Mouse (Mus musculus) lung, adult 18-20 months (tissue): ENCODE data around the gene 4930426L09Rik.
"Not testable (repeated sequence)": the region's sequence is repeated elsewhere in the genome, so short reads cannot be mapped to it uniquely, and the experiment has no call there.

ENCODE experiments used
- DNase-seq, 2 experiments: peaks; one replicate each; pipeline ENCODE4 v3.0.0; 2022; ENCODE audit warnings: mixed read lengths in 2 of 2

4930426L09Rik gene

DNA sequence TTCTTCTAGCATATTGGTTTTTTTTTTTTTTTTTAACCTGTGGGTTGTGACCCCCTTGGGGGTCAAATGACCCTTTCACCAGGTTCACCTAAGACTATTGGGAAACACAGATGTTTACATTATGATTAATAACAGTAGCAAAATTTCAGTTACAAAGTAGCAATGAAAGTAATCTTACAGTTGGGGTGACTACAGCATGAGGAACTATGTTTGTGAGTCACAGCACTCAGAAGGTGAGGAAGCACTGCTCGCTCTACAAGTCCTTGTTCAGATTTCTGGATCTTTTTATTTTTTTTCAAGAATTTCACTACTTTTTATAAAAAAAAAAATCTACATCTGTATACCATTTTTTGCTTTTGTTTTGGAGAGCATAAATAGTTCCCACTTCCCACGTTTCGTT, 26.6 kb upstream of the 4930426L09Rik start:
- DNase-seq = no peak

DNA sequence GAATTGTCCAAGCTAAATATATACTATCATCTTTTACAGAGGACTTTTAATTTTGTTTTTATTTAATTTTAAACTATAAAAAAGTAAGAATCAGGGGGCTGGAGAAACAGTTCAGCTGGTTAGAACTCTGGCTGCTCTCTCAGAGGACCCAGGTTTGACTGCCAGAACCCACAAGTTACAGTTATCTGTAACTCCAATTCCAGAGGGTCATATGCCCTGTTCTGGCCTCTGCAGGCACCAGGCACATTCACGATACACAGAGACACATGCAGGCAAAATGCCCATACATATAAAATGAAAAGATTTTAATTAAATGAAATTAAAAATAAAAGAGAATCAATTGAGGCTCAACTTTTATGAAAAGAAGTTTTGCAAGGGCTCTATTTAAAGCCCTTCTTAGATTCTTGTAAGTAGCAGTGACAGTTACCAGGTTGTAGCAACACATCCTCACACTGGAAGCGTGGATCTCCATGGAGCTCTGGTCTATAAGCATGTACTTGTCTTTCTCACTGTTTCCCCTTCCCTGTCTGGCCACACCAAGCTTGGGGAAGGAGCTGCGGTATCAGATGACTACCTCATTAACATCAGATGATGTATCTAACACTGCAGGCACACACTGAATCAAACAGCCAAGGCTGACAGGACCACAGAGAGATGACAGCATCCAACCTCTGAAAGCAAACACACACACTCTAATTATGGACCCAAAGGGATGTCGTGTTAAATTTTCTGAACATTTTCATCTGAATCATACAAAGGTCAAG, 23.1 kb upstream of the 4930426L09Rik start:
- DNase-seq = no peak

DNA sequence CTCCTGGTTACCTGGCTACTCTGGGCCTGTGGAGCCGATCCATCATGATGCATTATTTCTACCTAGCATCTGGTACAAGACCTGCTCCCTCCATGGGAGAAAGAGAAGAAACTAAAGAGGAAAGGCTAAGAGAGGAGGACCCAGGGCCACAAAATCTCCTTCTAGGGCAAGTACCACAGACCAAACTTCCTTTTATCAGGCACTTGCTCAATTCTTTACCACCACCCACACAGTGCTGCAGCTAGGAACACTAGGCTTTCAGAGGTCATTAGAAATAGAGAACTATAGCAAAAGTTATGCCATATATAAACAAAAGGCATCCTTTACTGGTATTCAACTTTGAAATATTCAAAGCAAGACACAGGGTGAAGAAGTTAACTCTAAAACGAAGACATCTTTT, 22.0 kb upstream of the 4930426L09Rik start:
- DNase-seq = peak in 1 of 2 experiments; percentile 16

DNA sequence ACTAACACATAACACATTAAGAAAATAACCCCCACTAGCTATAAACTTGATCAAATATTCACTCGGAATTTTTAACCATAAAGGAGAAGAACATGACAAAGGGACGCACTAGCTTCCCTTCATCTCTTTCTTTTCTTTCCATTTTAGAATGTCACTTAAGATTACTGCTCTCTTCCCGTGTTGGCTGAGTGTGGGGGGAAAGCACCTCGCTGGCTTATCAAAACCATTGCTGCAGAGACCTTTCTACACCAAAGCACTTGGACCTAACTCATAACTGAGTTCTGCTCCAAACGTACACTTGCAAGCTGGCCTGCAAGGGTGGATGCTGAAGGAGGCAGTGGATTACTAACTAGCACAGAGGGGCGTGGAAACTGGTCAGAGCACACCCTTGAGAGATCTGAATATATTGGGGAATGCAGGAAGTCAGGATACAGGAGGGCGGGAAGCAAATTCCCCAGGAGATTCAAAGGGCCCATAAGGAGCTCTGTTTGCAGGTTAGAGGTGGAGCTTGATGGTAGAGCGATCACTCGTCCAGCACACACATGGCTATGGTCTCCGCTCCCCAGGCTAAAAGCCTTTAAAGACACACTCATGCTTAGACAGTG, 20.8 kb upstream of the 4930426L09Rik start:
- no peak for DNase-seq

DNA sequence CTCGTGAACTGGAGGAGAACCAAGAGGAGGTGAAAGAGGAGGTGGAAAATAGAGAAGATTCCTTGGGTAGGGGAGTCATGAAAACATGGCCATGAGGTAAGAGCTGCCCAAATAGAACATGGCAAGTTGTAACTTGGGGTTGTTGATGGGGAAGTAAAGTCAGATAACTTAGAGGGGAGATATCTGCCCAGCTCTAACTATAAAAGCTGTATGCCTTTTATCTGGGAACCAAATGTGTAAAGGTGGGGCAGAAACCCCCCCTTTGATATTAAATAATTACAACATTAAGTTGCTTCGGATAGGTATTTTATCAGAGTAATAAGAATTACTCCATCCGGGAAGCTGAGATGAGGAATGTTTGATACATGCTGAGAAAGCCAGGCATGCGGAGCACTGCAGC, 19.1 kb upstream of the 4930426L09Rik start:
- no peak for DNase-seq

DNA sequence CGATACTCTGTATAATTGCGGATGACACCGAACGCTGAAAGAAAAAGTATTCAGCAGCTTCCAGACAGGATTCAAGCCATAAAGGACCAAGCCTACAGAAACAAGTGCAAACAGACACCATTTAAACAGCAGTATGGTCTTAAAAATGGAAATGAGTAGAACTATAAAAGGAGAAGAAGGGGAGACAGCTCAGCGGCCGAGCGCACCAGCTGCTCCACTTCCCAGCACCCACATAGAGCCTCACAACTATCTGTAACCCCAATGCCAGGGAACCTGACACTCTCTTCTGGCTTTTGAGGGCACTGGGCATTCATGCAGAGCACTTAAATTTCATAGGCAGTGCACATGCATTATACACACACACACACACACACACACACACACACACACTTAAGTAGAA, 18.5 kb upstream of the 4930426L09Rik start:
- DNase-seq = no peak

DNA sequence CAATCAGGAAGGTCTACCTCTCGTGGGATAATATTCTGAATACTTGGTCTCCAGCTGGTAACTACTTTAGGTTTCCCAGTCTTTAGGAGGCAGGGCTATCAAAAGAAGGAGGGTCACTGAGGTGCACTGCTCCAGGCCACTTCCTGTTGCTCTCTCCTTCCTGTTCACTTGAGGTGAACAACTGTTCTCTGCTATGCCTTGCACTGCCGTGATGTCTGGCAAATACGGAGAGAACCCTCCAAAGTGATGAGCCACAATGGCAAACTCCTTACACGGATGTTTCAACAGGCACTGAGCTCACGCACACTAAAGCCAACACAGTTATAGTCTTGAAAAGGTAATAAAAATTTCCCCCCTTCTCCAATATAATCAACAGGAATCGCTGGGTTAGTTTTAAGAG, 15.6 kb upstream of the 4930426L09Rik start:
- DNase-seq = no peak

DNA sequence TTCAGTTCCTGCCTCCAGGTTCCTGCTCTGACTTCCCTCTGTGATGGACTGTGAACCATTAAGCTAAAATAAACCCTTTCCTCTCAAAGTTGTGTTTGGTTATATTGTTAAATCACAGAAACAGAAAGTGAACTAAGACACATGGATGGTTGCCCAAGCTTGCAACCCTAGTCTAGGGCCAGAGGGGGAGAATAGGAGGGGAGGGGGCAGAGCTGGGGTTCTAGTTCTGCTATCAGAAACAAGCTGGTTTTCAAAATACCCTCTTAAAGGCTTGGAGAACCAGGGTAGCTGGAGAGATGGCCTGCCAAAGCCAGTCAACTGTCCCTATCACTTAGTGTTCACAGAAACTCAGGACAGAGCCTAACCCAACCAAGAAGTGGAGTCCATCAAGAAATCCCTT, 14.6 kb upstream of the 4930426L09Rik start:
- DNase-seq = no peak

DNA sequence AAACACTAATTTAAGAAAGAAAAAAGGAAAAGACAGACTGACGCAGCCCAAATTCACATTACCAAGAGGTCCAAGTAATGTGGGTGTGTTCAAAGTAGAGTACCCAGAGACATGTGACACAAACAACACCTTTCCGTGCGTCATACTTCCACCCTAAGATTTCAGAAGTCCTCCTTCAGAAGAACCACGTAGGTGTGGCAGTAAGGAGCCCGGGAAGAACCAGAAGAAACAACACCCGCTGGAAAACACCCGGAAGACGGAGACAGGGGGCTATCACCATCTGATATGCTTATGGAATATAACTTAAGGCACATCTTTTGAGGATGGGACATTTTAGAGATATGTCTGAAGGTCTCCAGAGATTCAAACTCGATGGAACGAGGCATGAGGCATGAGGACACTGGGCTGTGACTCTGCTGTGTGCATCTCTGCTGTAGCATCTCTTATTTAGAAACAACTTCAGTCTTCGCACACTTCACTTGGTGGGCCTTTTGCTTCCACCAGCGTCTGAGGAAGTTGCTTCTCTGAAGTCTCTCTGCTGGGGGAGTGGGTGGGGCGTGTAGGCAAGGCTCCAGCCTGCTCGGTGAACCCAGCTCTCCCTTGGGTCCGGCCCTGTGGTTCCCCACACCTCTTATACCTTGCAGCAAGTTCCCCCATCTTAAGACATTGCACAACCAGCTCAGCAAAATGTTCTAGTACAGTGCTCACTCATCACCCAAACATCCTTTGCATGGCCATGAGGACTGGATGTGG, 13.9 kb upstream of the 4930426L09Rik start:
- DNase-seq = peak; percentile 69 to 74

DNA sequence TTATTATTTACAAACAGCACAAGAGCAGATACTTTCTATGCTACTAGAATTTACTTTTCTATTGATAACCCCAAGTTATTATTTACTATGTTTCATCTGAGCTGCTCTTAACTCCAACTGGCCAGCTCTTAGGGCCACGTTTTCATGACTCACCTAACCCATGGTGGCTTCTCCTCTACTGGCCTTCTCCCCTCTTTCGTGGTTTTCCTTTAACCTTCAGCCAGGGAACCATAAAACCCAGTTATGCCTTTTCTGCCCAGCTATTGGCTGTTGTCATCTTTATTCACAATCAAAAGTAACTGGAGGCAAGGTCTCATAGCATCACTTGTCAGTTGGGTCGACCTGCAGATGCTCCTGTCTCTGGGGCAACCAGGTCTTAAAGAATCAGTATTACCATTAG, 12.6 kb upstream of the 4930426L09Rik start:
- DNase-seq = no peak

DNA sequence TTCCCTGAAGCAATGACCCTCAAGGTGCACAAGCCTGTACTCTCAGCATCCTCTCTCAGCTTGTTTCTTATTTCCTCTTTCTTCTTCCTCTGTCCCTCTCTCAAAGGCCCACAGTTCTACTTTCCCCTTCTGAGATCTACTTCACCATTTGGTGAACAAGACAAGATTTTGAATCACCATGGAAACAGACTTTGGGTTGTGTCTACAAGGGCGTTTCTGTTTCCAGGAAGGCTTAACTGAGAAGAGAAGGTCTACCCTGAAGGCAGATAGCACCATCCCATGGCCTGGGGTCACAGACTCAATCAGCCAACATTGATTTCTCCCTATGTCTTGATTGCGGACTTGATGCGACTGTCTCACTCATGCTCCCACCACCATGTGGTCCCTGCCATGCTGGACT, 9.3 kb upstream of the 4930426L09Rik start:
- DNase-seq = no peak

DNA sequence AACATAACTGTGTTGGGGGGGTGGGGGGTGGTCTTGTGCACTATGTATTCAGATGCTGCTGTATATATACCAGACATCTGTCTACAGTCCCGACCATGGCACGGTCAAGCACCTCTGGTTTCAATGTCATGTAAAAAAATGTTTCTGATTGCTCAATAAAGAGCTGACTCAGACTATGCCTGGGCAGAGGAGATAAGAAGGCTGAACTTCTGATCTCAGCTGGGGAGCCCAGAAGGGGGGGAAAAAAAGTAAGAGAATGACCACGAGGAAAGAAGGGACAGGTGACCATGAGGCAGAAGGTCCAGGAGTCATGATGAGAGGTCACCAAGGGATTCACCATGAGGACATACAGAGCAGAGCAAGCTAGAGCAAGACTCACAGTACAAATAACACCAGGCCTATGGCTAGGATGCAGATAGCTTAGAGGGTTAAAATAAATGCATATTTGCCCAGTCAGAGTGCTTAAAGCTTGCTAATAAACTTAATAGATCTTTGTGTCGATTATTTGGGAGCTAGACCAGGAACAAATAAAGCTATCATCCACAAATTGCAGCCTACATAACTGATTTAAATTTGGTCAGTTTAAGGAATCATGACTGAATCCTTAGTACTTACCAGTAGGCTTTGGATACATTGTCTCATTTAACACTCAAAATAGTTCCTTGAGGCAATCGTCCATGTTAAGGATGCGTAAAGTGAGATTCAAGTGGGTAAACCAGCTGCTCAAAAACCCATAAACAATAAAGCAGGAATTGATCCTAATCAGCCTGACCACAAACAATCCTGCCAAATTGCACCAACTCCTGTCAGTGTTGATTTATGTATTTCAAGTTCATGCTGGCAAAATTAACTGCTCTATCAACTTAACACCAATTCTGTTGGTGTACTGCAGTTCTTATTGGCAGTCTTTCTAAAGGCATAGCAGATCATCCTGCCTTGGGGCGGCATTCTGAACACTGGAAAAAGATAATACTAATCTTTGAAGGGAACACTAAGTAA, 5.3 kb upstream of the 4930426L09Rik start:
- DNase-seq = no peak

DNA sequence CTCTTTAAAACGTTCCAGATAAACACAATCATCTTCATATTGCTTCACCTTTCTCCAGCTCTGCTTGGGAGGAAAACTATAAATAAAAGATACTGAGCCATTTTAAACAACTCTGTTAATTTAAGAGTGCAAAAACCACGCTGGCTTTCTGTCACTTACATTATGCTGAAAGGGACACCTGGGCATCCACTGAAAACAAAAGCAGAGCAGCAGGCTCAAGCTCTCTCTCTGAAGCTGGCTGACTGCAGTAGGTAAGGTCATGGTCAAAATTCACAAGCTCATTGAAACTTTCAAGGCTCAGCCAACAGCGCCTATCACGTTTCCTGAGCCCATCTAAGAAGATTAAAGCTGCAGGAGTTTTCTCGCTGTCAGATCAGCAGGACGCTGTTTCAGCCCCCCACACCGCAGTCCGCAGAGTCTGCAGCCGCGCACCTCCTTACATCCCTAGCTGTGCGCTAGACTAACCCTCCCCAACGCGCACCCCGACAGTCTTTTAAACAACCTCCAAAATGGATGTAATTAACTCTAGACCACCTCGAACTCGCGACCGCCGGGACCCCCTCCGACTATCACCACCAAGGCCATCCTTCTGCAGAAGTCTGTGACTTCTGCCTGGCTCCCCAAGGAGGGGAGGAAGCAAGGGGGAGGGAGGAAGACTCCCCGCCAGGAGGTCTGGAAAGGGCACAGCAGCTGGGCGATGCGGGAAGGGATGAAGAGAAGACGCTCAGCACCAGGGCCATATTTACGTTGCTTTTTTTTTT, 1.5 kb upstream of the 4930426L09Rik start:
- DNase-seq = peak; percentile 10 to 20

DNA sequence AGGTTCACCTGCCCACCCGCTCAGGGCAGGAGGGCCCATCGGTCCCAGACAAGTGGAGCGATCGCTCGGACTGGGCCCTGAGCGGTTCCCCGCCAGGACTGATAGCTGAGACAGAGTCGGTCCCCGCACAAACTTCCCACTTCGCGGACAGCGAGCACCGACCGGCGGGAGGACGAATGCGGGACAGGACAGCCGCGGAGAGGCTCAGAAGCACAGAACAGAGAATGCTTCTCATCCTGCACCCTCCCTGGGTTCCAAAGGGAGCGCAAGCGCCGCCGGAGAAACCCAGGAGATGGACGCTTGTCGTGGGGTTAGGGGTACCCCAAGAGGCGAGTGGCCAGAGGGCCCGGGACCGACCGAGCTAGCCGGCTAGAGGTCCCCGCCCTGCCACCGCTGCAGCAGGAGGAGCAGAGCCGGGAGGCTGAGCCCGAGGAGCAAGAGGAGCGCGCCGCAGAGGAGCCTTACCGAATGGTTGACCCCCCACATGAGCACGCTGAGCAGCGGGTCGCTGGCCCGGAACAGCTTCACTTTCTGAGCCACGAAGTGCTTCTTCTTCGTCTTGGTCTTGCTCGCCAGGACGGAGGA, 664 bp upstream of the 4930426L09Rik start:
- DNase-seq = no peak

DNA sequence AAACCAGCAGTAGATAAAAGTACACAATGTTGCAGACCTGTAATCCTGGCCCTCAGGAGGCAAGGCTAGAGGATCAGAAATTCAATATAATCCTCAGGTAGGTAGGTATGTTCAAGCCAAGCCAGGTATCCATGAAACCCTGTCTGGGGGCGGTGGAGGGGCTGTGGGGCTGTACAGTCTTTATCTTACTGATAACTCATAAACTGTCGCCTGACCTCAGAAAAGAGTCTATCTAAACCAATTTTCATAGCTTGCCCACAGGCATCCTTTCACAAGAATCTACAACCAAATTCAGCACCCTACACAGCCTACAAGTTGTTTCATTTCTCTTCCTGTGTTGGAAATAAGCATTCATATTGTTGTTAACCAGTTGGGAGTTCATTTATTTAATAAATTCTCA, 1.3 kb downstream of the 4930426L09Rik start:
- no peak for DNase-seq

DNA sequence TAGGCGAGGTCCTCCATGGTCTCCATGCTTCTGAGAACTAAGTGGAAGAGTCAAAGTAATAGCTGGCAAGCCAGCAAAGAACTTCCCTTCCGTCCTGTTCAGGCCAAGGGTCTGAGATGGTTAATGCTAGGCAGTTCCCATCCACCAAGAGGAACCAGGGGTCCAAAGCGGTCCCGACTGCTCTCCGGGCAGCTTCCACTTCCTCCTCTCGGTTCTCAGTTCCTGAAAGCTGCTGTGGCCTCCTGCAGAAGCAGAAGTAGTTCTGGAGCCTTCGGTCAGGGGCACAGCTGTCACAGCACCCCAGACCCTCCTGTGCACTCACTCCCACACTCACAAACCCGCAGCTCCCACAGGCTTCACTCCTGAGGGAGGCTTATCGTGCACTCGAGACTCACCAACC, 6.7 kb downstream of the 4930426L09Rik start:
- peak; percentile 55 to 63 for DNase-seq

DNA sequence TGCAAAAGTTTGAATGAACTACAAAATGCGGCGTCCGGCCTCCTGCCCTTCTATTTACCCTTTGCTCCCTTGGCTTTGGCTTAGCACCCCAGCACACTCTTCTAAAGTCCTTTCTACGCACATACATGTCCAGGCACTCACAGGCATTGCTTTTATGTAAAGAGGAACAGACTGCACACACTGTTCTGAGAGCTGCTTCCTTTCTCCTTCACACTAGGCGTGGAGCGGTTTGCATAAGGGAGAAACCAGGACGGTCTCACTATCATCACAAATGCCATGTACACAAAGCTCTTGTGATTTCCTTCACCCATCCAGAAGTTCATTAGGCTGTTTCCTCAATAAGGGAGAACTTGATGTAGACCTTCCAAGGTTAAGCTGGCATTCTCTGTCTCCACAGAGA, 8.0 kb downstream of the 4930426L09Rik start:
- no peak for DNase-seq

DNA sequence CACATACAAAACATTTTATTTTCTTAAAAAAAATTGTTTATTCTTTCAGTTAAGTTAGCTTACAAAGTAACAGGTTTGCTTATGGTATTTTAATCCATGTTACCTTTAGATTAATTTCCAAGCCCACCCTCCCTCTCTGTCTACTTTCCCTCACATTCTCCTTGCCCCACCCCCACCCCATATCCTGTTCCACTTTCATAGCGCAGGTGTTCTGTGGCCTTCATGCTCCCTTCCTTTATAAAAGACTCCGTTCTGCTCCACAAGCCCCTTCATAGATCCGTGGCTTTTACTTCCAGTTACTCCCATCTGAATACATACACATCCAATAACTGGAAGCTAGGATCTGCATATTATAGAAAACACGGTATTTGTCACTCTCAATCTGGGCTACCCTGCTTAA, 9.4 kb downstream of the 4930426L09Rik start:
- no peak for DNase-seq

DNA sequence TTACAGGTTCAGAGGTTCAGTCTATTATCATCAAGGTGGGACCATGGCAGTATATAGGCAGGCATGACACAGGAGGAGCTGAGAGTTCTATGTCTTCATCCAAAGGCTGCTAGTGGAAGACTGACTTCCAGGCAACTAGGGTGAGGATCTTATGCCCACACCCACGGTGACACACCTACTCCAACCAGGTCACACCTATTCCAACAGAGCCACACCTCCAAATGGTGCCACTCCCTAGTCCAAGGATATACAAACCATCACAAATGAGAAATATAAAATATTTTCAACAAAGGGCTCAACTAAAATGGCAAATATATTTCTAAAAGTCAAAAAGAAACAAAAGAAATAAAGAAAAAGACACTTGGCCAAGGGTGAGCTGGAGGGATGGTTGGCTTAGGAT, 12.4 kb downstream of the 4930426L09Rik start:
- not testable (repeated sequence) for DNase-seq

DNA sequence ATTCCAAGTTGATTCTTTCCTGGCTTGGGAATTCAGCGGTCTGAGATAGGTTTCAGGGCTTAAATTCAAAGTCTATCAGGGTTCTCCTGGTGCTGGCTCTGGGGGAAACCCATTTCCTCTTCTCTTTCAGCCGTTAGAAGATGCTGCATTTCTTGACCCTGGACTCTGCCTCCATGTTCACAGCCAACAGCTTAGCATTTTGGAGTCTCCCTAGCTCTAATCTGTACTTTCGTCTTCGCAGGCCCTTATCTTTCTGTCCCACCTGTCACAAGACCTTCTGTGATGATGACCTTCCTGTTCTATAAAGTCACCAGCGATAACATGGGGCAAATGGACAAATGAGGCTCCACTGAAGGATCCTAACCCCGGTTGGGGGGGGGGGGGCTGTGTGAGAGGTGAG, 13.3 kb downstream of the 4930426L09Rik start:
- no peak for DNase-seq

DNA sequence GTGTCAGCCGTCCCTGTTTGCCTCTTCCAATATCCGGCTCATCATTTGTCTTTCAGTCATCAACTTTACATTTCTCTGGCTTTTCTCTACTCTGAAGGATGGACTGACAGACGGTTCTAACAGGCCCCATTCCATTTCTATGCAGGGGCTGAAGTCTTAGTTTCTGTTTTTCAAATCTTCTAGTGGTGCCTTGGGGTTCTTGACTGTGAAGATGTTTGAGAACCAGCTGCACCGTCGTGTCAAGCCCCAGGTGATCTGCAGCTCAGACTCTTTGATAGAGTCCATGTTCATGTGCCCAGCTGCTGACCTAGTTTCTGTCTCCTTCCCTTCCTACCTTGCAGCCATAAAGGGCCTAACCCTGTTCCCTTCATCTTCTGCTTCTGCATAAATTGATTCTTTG, 18.2 kb downstream of the 4930426L09Rik start:
- DNase-seq = no peak

DNA sequence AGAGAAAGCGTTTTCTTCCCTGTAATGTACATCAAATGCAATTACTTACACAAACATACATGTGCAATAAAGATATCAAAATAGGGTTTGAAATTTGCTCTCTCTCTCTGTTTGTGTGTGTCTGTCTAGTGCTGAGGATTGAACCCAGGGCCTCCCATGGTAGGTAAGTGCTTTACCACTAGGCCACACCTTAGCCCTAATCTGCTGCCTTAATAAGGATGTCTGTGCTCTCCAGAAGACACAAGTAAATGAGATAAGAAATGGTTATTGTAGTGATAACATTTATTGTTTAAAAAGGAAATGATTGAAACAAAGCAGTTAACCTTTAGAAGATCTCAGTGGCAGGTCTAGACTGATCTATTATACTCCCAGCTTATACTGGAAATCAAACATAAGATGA, 18.7 kb downstream of the 4930426L09Rik start:
- DNase-seq = no peak
